Mouse (Mus musculus): ENCODE data around the gene Cavin3. TPM values are rescaled to one million over a fixed set of nuclear protein-coding genes. Genes with fewer than 3 reads are reported as not detected.
A peak's percentile ranks its signal among the peaks of the same experiment; 100 is the strongest.

The Cavin3 gene
- total RNA-seq, 1 experiment: 5.3 TPM

DNA sequence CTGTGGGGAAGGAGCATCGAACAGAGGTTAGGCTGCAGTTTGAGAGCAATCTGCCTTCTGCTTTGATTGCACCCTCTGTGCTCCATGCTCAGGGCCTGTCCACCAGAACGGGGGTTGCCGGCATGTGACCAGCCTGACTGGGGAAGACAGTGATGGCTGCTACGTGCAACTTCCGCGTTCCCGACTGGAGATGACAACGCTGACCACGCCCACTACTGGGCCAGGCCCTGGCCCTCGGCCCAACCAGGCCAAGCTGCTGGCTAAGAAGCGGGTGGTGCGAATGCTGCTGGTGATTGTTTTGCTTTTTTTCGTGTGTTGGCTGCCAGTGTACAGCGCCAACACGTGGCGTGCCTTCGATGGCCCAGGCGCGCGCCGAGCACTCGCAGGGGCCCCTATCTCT is 47.3 kb downstream of the Cavin3 start:
- no peak for DNase-seq (ENCODE audit: low read depth, low spot score)

DNA sequence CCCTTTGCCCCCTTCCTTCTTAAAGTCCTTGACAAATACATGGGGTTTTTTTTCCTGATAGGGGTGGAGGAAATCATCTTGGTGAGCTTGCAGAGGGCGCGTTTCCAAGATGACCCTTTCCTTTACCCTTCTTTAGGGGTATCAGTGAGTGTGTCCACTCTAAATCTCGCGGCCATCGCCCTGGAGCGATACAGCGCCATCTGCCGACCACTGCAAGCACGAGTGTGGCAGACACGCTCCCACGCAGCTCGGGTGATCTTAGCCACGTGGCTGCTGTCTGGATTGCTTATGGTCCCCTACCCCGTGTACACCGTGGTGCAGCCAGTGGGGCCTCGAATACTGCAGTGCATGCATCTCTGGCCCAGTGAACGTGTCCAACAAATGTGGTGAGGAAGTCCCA is 48.2 kb downstream of the Cavin3 start:
- Histone ChIP-seq H3K27ac (ENCODE audit: insufficient read depth, low read depth, low read length, poor library complexity, severe bottlenecking) (no peak overlapping the region), H3K9me3 (ENCODE audit: control insufficient read depth, insufficient read depth, low read depth, low read length) (no peaks in the 10 kb centered on the region), H3K36me3 (ENCODE audit: control insufficient read depth, insufficient read depth, low read length, poor library complexity, severe bottlenecking) (no peaks in the 10 kb centered on the region), H3K4me1 (ENCODE audit: control insufficient read depth in 2 of 2, insufficient read depth in 2 of 2, low read length in 2 of 2, poor library complexity in 1 of 2) (peaks cover 0 to 3% of the 10 kb centered on the region in 2 experiments; a peak in 1 of 4 replicates), H3K9ac (ENCODE audit: insufficient read depth, low read depth, low read length, poor library complexity, severe bottlenecking) (no peak overlapping the region), H3K4me3 (ENCODE audit: insufficient read depth in 1 of 2, low read depth in 1 of 2, low read length in 2 of 2, poor library complexity in 1 of 2, severe bottlenecking in 1 of 2) (no peak overlapping the region)
- DNase-seq (ENCODE audit: low read depth, low spot score): no peak
- in situ Hi-C loops (cut with MboI; ENCODE audit: low sequenced_read_pairs in 2 of 2, unreplicated experiment in 2 of 2): no loop called here
- TF ChIP-seq HCFC1 (IDR thresholded peaks at IDR 0.05; ENCODE audit: borderline replicate concordance, insufficient read depth, low read length) (no peak), CHD2 (IDR thresholded peaks at IDR 0.05; ENCODE audit: low read depth, low read length) (no peak)

More for the DNA sequence above, 47.3 kb downstream of the Cavin3 start:
- Histone ChIP-seq H3K9me3 (ENCODE audit: control insufficient read depth, insufficient read depth, low read depth, low read length) (no peaks in the 10 kb centered on the region), H3K4me1 (ENCODE audit: control insufficient read depth in 2 of 2, insufficient read depth in 2 of 2, low read length in 2 of 2, poor library complexity in 1 of 2) (peaks cover 0 to 3% of the 10 kb centered on the region in 2 experiments; a peak in 1 of 4 replicates), H3K4me3 (ENCODE audit: insufficient read depth in 1 of 2, low read depth in 1 of 2, low read length in 2 of 2, poor library complexity in 1 of 2, severe bottlenecking in 1 of 2) (peak overlapping the region; percentile 24 to 26; a peak in 2 of 4 replicates), H3K36me3 (ENCODE audit: control insufficient read depth, insufficient read depth, low read length, poor library complexity, severe bottlenecking) (no peaks in the 10 kb centered on the region), H3K27ac (ENCODE audit: insufficient read depth, low read depth, low read length, poor library complexity, severe bottlenecking) (no peak overlapping the region), H3K9ac (ENCODE audit: insufficient read depth, low read depth, low read length, poor library complexity, severe bottlenecking) (no peak overlapping the region)
- TF ChIP-seq HCFC1 (IDR thresholded peaks at IDR 0.05; ENCODE audit: borderline replicate concordance, insufficient read depth, low read length): no peak
- no peak for TF ChIP-seq ZC3H11A (IDR thresholded peaks at IDR 0.05; ENCODE audit: borderline replicate concordance, low read depth, low read length)
- TF ChIP-seq MAFK (IDR thresholded peaks at IDR 0.05; ENCODE audit: insufficient read depth, low read depth, low read length): no peak
- no peak for TF ChIP-seq ZNF384 (IDR thresholded peaks at IDR 0.05; ENCODE audit: low read depth, low read length)
- no peak for TF ChIP-seq CHD2 (IDR thresholded peaks at IDR 0.05; ENCODE audit: low read depth, low read length)
- in situ Hi-C loops (cut with MboI; ENCODE audit: low sequenced_read_pairs in 2 of 2, unreplicated experiment in 2 of 2): no loop called here

DNA sequence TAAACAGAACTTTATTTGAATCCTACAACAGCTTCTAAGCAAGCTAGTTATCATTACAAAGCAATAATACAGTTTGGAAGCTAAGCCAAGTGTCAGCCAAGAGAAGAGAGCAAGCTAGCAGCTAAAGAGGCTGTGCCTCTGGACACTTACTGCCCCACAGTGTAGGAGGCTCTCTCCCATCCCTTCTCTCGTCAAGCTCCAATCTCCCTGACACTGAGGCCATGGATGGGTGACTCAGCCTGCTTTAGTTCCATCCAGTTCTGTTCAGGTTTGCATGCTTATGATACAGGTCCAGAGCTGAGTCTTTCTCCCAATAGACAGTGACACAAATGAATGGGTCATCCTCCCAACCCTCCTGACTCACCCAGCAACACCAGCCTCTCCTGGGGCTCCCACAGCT is 50.0 kb downstream of the Cavin3 start:
- in situ Hi-C loops (cut with MboI; ENCODE audit: low sequenced_read_pairs in 2 of 2, unreplicated experiment in 2 of 2): no loop called here
- Histone ChIP-seq H3K9me3 (ENCODE audit: control insufficient read depth, insufficient read depth, low read depth, low read length) (no peaks in the 10 kb centered on the region), H3K4me3 (ENCODE audit: insufficient read depth in 1 of 2, low read depth in 1 of 2, low read length in 2 of 2, poor library complexity in 1 of 2, severe bottlenecking in 1 of 2) (no peak overlapping the region), H3K9ac (ENCODE audit: insufficient read depth, low read depth, low read length, poor library complexity, severe bottlenecking) (no peak overlapping the region), H3K27ac (ENCODE audit: insufficient read depth, low read depth, low read length, poor library complexity, severe bottlenecking) (no peak overlapping the region), H3K36me3 (ENCODE audit: control insufficient read depth, insufficient read depth, low read length, poor library complexity, severe bottlenecking) (no peaks in the 10 kb centered on the region), H3K4me1 (ENCODE audit: control insufficient read depth in 2 of 2, insufficient read depth in 2 of 2, low read length in 2 of 2, poor library complexity in 1 of 2) (peaks cover 0 to 3% of the 10 kb centered on the region in 2 experiments; a peak in 1 of 4 replicates)
- no peak for DNase-seq (ENCODE audit: low read depth, low spot score)
- TF ChIP-seq ZNF384 (IDR thresholded peaks at IDR 0.05; ENCODE audit: low read depth, low read length) (no peak), MAFK (IDR thresholded peaks at IDR 0.05; ENCODE audit: insufficient read depth, low read depth, low read length) (no peak), CHD2 (IDR thresholded peaks at IDR 0.05; ENCODE audit: low read depth, low read length) (no peak), HCFC1 (IDR thresholded peaks at IDR 0.05; ENCODE audit: borderline replicate concordance, insufficient read depth, low read length) (no peak), ZC3H11A (IDR thresholded peaks at IDR 0.05; ENCODE audit: borderline replicate concordance, low read depth, low read length) (no peak)

Other genes with a start within 250 kb of the Cavin3 start
- not detected in 2 replicates for gene Olfr688, start 194.2 kb downstream of the Cavin3 start, total RNA-seq (2012; rRNA removed)
- not detected in 2 replicates for gene Olfr689, start 171.1 kb downstream of the Cavin3 start, total RNA-seq (2012; rRNA removed)
- gene Olfr690, start 148.2 kb downstream of the Cavin3 start, total RNA-seq (2012; rRNA removed): not detected in 2 replicates
- gene Olfr691, start 140.0 kb downstream of the Cavin3 start, total RNA-seq (2012; rRNA removed): not detected in 2 replicates
- gene Olfr692, start 114.1 kb downstream of the Cavin3 start, total RNA-seq (2012; rRNA removed): 0.26 TPM in 1 of 2 replicates, not detected in the other
- 0.89 and 2.4 TPM in 2 replicates for gene Gm5901, start 107.3 kb downstream of the Cavin3 start, total RNA-seq (2012; rRNA removed)
- gene Fam160a2, start 82.2 kb downstream of the Cavin3 start, total RNA-seq (2012; rRNA removed): 29.9 and 37.6 TPM in 2 replicates
- 0.13 and 0.37 TPM in 2 replicates for gene Cnga4, start 77.7 kb downstream of the Cavin3 start, total RNA-seq (2012; rRNA removed)
- gene Cckbr, start 56.6 kb downstream of the Cavin3 start, total RNA-seq (2012; rRNA removed): 0.27 and 0.58 TPM in 2 replicates
- gene Smpd1, start 72.1 kb upstream of the Cavin3 start, total RNA-seq (2012; rRNA removed): 19.4 and 22.8 TPM in 2 replicates
- gene Apbb1, start 99.4 kb upstream of the Cavin3 start, total RNA-seq (2012; rRNA removed): 14.2 and 19.9 TPM in 2 replicates
- gene Hpx, start 117.8 kb upstream of the Cavin3 start, total RNA-seq (2012; rRNA removed): 0.58 and 0.71 TPM in 2 replicates
- 28.5 and 29.5 TPM in 2 replicates for gene Trim3, start 151.3 kb upstream of the Cavin3 start, total RNA-seq (2012; rRNA removed)
- gene Timm10b, start 157.8 kb upstream of the Cavin3 start, total RNA-seq (2012; rRNA removed): 75.4 and 85.5 TPM in 2 replicates
- gene Arfip2, start 158.1 kb upstream of the Cavin3 start, total RNA-seq (2012; rRNA removed): 46.5 and 62.9 TPM in 2 replicates
- gene Gm45799, start 158.3 kb upstream of the Cavin3 start, total RNA-seq (2012; rRNA removed): 9.2 and 35.6 TPM in 2 replicates
- 0.32 and 0.98 TPM in 2 replicates for gene Dnhd1, start 168.5 kb upstream of the Cavin3 start, total RNA-seq (2012; rRNA removed)

Data from ES-E14 (cell line).